Comparison of ENCODE assay signal across 19 mouse cellular contexts in genomic region chr12:10222821-10223220, GRCm38 (mm10).
DNase-seq lines count a peak whose midpoint lies in the region; ATAC-seq and TF ChIP-seq lines count a peak whose summit lies in the region.
"Had no signal": no experiment of that assay in that cellular context is flagged by ENCODE, and none has a peak within 500 bp of the region (broad histone marks: within the 10 kb centered on the region; RNA-seq: fewer than 3 reads in every experiment).

No protein-coding gene starts in this region.

- no peaks in the 10 kb centered on the region for H3K27me3 ChIP-seq in heart, embryonic 10.5 days (ENCODE audit: insufficient read depth, poor library complexity, severe bottlenecking)
- H3K27me3 ChIP-seq in kidney, embryonic 16.5 days (ENCODE audit: insufficient read depth, low read length) = no peaks in the 10 kb centered on the region
- H3K27me3 ChIP-seq: hindbrain, embryonic 15.5 days; liver, embryonic 15.5 days; midbrain, embryonic 15.5 days had no signal

- H3K4me3 ChIP-seq in heart, embryonic 10.5 days = no peak overlapping the region
- H3K4me3 ChIP-seq in kidney, embryonic 16.5 days (ENCODE audit: low read length) = no peak overlapping the region
- H3K4me3 ChIP-seq: erythroblast, embryonic 14.5 days; hindbrain, embryonic 15.5 days; liver, embryonic 15.5 days; midbrain, embryonic 15.5 days; neural tube, embryonic 13.5 days had no signal

- peak; percentile 8 for DNase-seq in heart, adult 18-20 months
- DNase-seq in heart, embryonic 10.5 days (ENCODE audit: low spot score) = no peak
- peak; percentile 32 for DNase-seq in kidney, postnatal 10 days
- peak; percentile 69 for DNase-seq in 3T3-L1 (ENCODE audit: low read depth, low spot score)
- peak; percentile 3 for DNase-seq in brain, embryonic 14.5 days (ENCODE audit: low read depth)
- DNase-seq in right cerebral cortex, postnatal 14 days = no peak
- no peak for DNase-seq in layer of hippocampus, adult 18-20 months (ENCODE audit: low spot score in 2 of 2)
- DNase-seq: adrenal gland, adult 2 months; cerebellum, postnatal 36 days; left cerebral cortex, postnatal 4 days; retina, postnatal 1 day; spleen, adult 18-20 months had no signal

- H3K4me1 ChIP-seq in heart, embryonic 10.5 days = no peaks in the 10 kb centered on the region
- 0 out of 2 replicates have a peak, but pooled peaks cover 3% of the 10 kb centered on the region for H3K4me1 ChIP-seq in kidney, embryonic 16.5 days (ENCODE audit: insufficient read depth, low read length)
- H3K4me1 ChIP-seq: hindbrain, embryonic 15.5 days; liver, embryonic 15.5 days; midbrain, embryonic 15.5 days; neural tube, embryonic 13.5 days had no signal

- no peak for TF ChIP-seq POLR2A in brain, embryonic 14.5 days (IDR thresholded peaks at IDR 0.05; ENCODE audit: borderline replicate concordance, extremely low read depth, insufficient read depth, insufficient read length, poor library complexity, severe bottlenecking)

- H3K27ac ChIP-seq in heart, embryonic 10.5 days = no peak overlapping the region
- H3K27ac ChIP-seq in kidney, embryonic 16.5 days (ENCODE audit: low read length) = no peak overlapping the region
- H3K27ac ChIP-seq: hindbrain, embryonic 15.5 days; liver, embryonic 15.5 days; midbrain, embryonic 15.5 days; neural tube, embryonic 13.5 days had no signal

- 18% methylated on average over 4 of the region's 4 CpGs for WGBS in heart, embryonic 10.5 days
- WGBS in kidney, embryonic 16.5 days = 9% methylated on average over 4 of the region's 4 CpGs

- TF ChIP-seq CTCF in brain, embryonic 14.5 days (IDR thresholded peaks at IDR 0.05; ENCODE audit: borderline replicate concordance, extremely low read depth, insufficient read depth, insufficient read length) = no peak; the same call in 1 of the 2 replicates

- no peak overlapping the region for H3K4me2 ChIP-seq in kidney, embryonic 16.5 days (replicated peaks; ENCODE audit: low read depth, low read length)
- H3K4me2 ChIP-seq: heart, embryonic 11.5 days; hindbrain, embryonic 15.5 days; liver, embryonic 15.5 days; midbrain, embryonic 15.5 days; neural tube, embryonic 13.5 days had no signal

- ATAC-seq in kidney, embryonic 16.5 days (ENCODE audit: low FRiP score, low TSS enrichment) = no peak
- ATAC-seq: midbrain, embryonic 15.5 days had no signal

- no peaks in the 10 kb centered on the region for H3K9me3 ChIP-seq in heart, embryonic 10.5 days
- H3K9me3 ChIP-seq in kidney, embryonic 16.5 days (ENCODE audit: low read length) = no peaks in the 10 kb centered on the region
- H3K9me3 ChIP-seq: hindbrain, embryonic 15.5 days; liver, embryonic 15.5 days; midbrain, embryonic 15.5 days; neural tube, embryonic 13.5 days had no signal

- no peak overlapping the region for H3K9ac ChIP-seq in kidney, embryonic 16.5 days (replicated peaks; ENCODE audit: low read length)
- H3K9ac ChIP-seq: hindbrain, embryonic 15.5 days; liver, embryonic 15.5 days; midbrain, embryonic 15.5 days; neural tube, embryonic 13.5 days had no signal

- H3K36me3 ChIP-seq in heart, embryonic 10.5 days = no peaks in the 10 kb centered on the region
- no peaks in the 10 kb centered on the region for H3K36me3 ChIP-seq in kidney, embryonic 16.5 days (ENCODE audit: insufficient read depth, low read length)
- H3K36me3 ChIP-seq: hindbrain, embryonic 15.5 days; liver, embryonic 15.5 days; midbrain, embryonic 15.5 days; neural tube, embryonic 13.5 days had no signal

Comparison
In these comparisons a context has a peak if more than half of its experiments do, and no peak if none do; other contexts are left out.
1. DNase-seq: peak in heart, adult 18-20 months (2 of 2), kidney, postnatal 10 days (single experiment), 3T3-L1 (single experiment) and brain, embryonic 14.5 days (single experiment); none in heart, embryonic 10.5 days (single experiment), right cerebral cortex, postnatal 14 days (single experiment) and layer of hippocampus, adult 18-20 months (0 of 2).